Mouse (Mus musculus): ENCODE results near the gene Hsd11b1.

- TF ChIP-seq CTCF (IDR thresholded peaks at IDR 0.05; ENCODE audit: low read depth) (no peak), EP300 (IDR thresholded peaks at IDR 0.05; ENCODE audit: low read depth) (no peak)
These were observed 26.0 kb upstream of the Hsd11b1 start for GRCm38 (mm10) chr1:193289914-193290313.

Measured in heart, postnatal 0 days (tissue).